Mouse (Mus musculus) left cerebral cortex, adult 8-10 months (tissue): Measurements from ENCODE around the gene Zeb2. TPM values are rescaled to one million over a fixed set of nuclear protein-coding genes. Genes with fewer than 3 reads are reported as not detected.

Source experiments
- DNase-seq, 2 experiments: peaks; one replicate each; pipeline ENCODE4 v3.0.0; 2022; ENCODE audit warnings: low spot score in 2 of 2
- microRNA-seq, 2 experiments: library from miRNA; unstranded; fragments of <30 nt; microRNA quantifications; one replicate each; pipeline ENCODE4 v1.2.0; 2022
- total RNA-seq, 4 experiments: library from RNA; stranded (reverse); gene quantifications; 2 replicates each; pipeline ENCODE4 v1.2.4; 2022

The Zeb2 gene
- total RNA-seq, 4 experiments from 2014 or later, result 162 to 184 (median 166) TPM

GRCm38 (mm10) chr2:44951651-44952213, 165.5 kb downstream of the Zeb2 start:
- no peak for DNase-seq

GRCm38 (mm10) chr2:44944689-44945088, 172.5 kb downstream of the Zeb2 start:
- no peak for DNase-seq

Small RNAs within 50 kb of the gene (microRNA-seq; reads per million reads assigned to microRNA genes)
- 8.2 to 14.1 reads per million in 2 experiments for gene Mir5129

Other genes starting within 250 kb of the Zeb2 start
- 100 to 1,000 TPM in 1 of 4 experiments, 10 to 100 TPM in 3; 72.7 to 102 (median 92.4) TPM for gene Gtdc1, start 189.7 kb downstream of the Zeb2 start, total RNA-seq